Mouse (Mus musculus) hindbrain, embryonic 16.5 days (tissue): ENCODE data around the gene Neu3. TPM values are rescaled to one million over a fixed set of nuclear protein-coding genes. Genes with fewer than 3 reads are reported as not detected.

Experiments
- ATAC-seq: fragments of 200-750 bp; cut with Nextera tagmentation; 2 replicates; pipeline ENCODE4 v1.8.0; 2017; ENCODE audit warnings: moderate TSS enrichment, moderate library complexity
- H3K27ac ChIP-seq: fragments of 300-500 bp; sonication (generic); 2 replicates; pipeline ENCODE4 v1.5.1; 2014; ENCODE audit warnings: low read depth, mild to moderate bottlenecking, control low read depth, low read length, moderate library complexity
- H3K27me3 ChIP-seq: fragments of 300-500 bp; sonication (generic); replicated peaks from 2 replicates; pipeline ENCODE4 v1.6.1; 2014; ENCODE audit warnings: low read length; ENCODE audit not compliant: control insufficient read depth, insufficient read depth
- H3K36me3 ChIP-seq: fragments of 300-500 bp; sonication (generic); 2 replicates; pipeline ENCODE4 v1.6.1; 2014; ENCODE audit warnings: mild to moderate bottlenecking, low read length, moderate library complexity, mixed read lengths; ENCODE audit not compliant: control insufficient read depth, insufficient read depth
- H3K4me1 ChIP-seq: fragments of 300-500 bp; sonication (generic); 2 replicates; pipeline ENCODE4 v1.6.1; 2014; ENCODE audit warnings: low read depth, low read length; ENCODE audit not compliant: control insufficient read depth, insufficient read depth
- H3K4me2 ChIP-seq: fragments of 300-500 bp; sonication (generic); 2 replicates; pipeline ENCODE4 v1.6.1; 2014; ENCODE audit warnings: mild to moderate bottlenecking, low read length, control low read depth, moderate library complexity
- H3K4me3 ChIP-seq: fragments of 300-500 bp; sonication (generic); 2 replicates; pipeline ENCODE4 v1.5.1; 2014; ENCODE audit warnings: mild to moderate bottlenecking, low read length, control low read depth, moderate library complexity
- H3K9ac ChIP-seq: fragments of 300-500 bp; sonication (generic); 2 replicates; pipeline ENCODE4 v1.6.1; 2014; ENCODE audit warnings: low read depth, mild to moderate bottlenecking, control low read depth, low read length, moderate library complexity
- H3K9me3 ChIP-seq: fragments of 300-500 bp; sonication (generic); 2 replicates; pipeline ENCODE4 v1.6.1; 2014; ENCODE audit warnings: mild to moderate bottlenecking, low read length, moderate library complexity; ENCODE audit not compliant: control insufficient read depth
- WGBS: fragments of 180-500 bp; shearing (Covaris S2); extraction: QIAGEN DNeasy Blood & Tissue Kit; methylation state at CpG from one replicate; pipeline ENCODE4 v1.1.7; 2014; 5-methylcytosine and 5-hydroxymethylcytosine counted together
- polyA plus RNA-seq: library from polyadenylated mRNA; unstranded; fragments of >200 nt; fragmentation: Nextera tagmentation; extraction: Ambion mirVana; gene quantifications from 2 replicates; pipeline ENCODE4 v1.2.1, GENCODE M21; 2015

Neu3 gene
- polyA plus RNA-seq, 1 experiment from 2014 or later = 2.8 TPM

DNA sequence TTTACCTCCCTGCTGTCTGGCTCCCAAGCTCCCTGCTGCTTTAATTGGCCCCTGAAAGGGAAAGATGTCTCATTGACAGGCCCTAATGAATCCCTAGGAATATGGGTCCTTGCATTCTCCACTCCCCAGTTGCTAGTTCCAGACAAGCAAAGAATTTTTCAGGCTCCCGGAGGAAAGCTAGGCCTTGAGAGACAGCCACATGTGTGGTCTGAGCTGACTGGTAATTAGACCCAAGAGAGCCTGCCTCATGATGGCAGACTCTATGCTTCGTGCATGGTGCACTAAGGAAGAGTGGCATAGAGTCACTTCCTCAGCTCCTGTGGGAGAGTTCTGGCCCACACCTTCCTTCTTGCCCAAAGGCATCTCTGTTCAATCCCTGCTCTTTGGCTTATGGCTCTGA, 40.3 kb downstream of the Neu3 start:
- Histone ChIP-seq H3K36me3 (no peaks in the 10 kb centered on the region), H3K27ac (no peak overlapping the region), H3K4me3 (no peak overlapping the region), H3K4me1 (no peaks in the 10 kb centered on the region), H3K4me2 (no peak overlapping the region), H3K9ac (no peak overlapping the region), H3K9me3 (no peaks in the 10 kb centered on the region), H3K27me3 (no peaks in the 10 kb centered on the region)
- 20% methylated on average over 2 of the region's 2 CpGs for WGBS
- ATAC-seq = no peak

DNA sequence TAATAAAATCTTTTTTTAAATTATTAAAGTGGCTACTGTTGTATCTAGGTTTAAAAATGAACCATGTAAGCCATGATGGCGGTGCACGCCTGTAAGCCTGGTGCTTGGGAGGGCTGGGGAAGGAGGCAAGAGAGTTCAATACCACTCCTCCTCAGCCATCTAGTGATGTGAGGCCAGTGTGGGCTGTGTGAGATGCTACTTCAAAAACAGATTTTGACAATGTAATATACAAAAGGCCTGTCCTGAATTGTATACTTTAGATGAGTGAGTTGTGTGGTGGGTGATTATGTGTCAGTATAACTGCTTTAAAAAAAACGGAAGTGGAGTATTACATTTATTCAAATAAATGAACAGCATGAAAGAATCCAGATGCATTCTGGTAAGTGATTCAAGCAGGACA, 41.4 kb downstream of the Neu3 start:
- no peak overlapping the region for H3K4me3 ChIP-seq
- H3K4me1 ChIP-seq = no peaks in the 10 kb centered on the region
- WGBS = 73% methylated on average over 3 of the region's 3 CpGs
- H3K27ac ChIP-seq = no peak overlapping the region
- H3K9ac ChIP-seq = no peak overlapping the region
- H3K27me3 ChIP-seq = no peaks in the 10 kb centered on the region
- H3K4me2 ChIP-seq = no peak overlapping the region
- no peaks in the 10 kb centered on the region for H3K9me3 ChIP-seq
- H3K36me3 ChIP-seq = no peaks in the 10 kb centered on the region
- no peak for ATAC-seq

DNA sequence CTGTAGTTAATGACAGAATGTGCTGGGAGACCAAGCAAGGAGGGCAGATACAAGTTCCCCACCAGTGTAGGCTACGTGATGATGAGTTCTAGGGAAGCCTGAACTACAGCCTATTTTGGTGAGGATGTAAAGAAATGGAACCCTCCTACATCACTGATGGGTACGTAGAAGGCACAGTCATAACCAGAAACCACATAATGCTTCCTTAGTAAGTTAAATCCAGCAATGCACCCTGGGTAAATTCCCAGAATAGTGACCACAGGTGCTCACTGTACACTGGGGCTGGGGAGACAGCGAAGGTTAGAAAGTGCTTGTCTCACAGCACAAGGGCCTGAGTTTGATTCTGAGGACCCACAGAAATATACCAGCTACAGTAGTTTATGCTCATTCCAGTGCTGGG, 42.7 kb downstream of the Neu3 start:
- WGBS = 86% methylated on average over 3 of the region's 3 CpGs
- H3K27ac ChIP-seq = no peak overlapping the region
- no peak overlapping the region for H3K4me2 ChIP-seq
- H3K9me3 ChIP-seq = no peaks in the 10 kb centered on the region
- no peaks in the 10 kb centered on the region for H3K27me3 ChIP-seq
- no peaks in the 10 kb centered on the region for H3K4me1 ChIP-seq
- no peak overlapping the region for H3K9ac ChIP-seq
- no peak for ATAC-seq
- no peak overlapping the region for H3K4me3 ChIP-seq
- H3K36me3 ChIP-seq = no peaks in the 10 kb centered on the region

DNA sequence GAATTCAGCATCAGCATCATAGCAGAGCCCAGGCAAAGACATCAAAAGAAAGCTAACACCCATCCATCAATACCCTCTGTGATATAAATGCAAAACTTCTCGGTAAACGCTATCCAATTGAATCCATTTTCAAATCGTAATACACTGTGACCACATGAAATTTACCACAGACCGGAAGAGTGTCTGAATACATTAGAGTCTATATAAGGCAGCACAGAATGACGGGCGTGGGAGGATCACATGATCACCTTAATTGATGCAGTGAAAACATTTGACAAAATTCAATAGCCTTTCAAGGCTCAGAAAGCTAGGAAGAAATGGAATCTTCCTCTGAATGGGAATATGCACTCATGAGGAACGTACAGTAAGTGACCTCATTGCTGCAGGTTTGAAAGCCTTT, 44.8 kb downstream of the Neu3 start:
- no peaks in the 10 kb centered on the region for H3K27me3 ChIP-seq
- no peak for ATAC-seq
- H3K9ac ChIP-seq = no peak overlapping the region
- no peak overlapping the region for H3K4me3 ChIP-seq
- 75% methylated on average over 7 of the region's 7 CpGs for WGBS
- no peaks in the 10 kb centered on the region for H3K4me1 ChIP-seq
- no peaks in the 10 kb centered on the region for H3K36me3 ChIP-seq
- no peak overlapping the region for H3K27ac ChIP-seq
- H3K9me3 ChIP-seq = no peaks in the 10 kb centered on the region
- no peak overlapping the region for H3K4me2 ChIP-seq

DNA sequence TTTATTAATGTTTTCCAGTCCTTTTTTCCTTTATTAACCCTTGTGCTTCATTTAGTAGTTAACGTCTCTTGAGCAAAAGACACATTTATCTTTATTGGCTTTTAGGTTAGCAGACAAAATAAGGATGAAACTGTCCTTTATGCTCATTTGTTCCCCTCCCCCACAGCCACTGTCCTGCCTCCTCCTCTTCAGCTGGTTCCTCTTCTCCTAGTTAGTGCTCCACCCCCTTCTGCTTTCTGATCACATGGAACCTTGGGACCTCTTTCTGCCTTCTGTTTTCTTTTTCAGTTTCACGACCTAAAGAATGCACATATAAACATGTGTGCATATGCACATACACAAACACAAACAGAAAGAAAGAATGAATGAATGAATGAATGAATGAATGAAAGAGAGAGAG, 46.3 kb downstream of the Neu3 start:
- no peaks in the 10 kb centered on the region for H3K4me1 ChIP-seq
- H3K4me2 ChIP-seq = no peak overlapping the region
- no peak overlapping the region for H3K27ac ChIP-seq
- no peaks in the 10 kb centered on the region for H3K27me3 ChIP-seq
- no peak for ATAC-seq
- no peaks in the 10 kb centered on the region for H3K9me3 ChIP-seq
- no peaks in the 10 kb centered on the region for H3K36me3 ChIP-seq
- no peak overlapping the region for H3K9ac ChIP-seq
- H3K4me3 ChIP-seq = no peak overlapping the region
- WGBS = 77% methylated on average over 2 of the region's 2 CpGs

DNA sequence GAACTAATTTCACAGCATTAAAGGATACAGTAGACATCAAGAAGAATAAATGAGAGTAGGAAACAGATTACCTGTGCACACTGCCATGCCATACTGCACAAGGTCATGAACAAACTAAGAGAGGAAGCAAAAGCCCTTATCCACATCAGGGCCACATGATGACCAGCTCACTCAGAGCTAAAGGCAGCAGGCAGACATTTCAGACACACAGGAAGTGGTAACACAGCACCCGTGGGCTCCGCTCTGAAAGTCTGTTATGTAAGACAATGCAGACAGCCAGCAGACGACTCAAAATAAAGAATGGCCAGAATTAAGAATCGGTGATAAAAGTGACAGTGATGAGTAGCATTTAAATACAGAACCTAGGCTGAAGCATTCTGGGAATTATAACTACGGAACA, 46.8 kb downstream of the Neu3 start:
- Histone ChIP-seq H3K36me3 (no peaks in the 10 kb centered on the region), H3K4me1 (no peaks in the 10 kb centered on the region), H3K4me2 (no peak overlapping the region), H3K9me3 (no peaks in the 10 kb centered on the region), H3K27ac (no peak overlapping the region), H3K4me3 (no peak overlapping the region), H3K9ac (no peak overlapping the region), H3K27me3 (no peaks in the 10 kb centered on the region)
- 72% methylated on average over 5 of the region's 5 CpGs for WGBS
- no peak for ATAC-seq

DNA sequence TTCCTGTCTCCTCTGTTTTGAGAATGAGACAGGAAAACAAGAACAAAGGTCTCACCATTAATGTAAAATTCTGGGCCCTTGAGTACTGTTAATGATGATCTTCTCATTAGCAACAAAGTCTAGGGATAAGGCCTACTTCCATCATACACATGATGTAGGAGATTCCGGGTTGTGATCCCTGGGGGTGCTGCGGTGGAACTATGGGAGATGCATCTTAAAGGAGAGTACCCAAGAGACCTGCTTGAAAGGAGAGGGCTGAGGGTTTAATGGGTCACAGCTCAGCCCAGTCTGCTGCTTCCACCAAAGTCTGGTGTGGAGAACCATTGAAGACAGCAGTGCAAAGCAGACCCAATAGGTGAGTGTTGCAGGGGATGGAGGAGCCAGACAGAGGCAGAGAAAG, 65.0 kb downstream of the Neu3 start, which contains the start of gene Olfr521:
Gene Olfr521 (plus strand): TSS at position 301 of the 400 bp plus-strand sequence.
- no peaks in the 10 kb centered on the region for H3K4me1 ChIP-seq
- no peaks in the 10 kb centered on the region for H3K36me3 ChIP-seq
- no peak within 1 kb of the TSS for H3K4me3 ChIP-seq
- no peak within 1 kb of the TSS for H3K4me2 ChIP-seq
- no peak for ATAC-seq
- 93% methylated on average over 2 of the region's 2 CpGs for WGBS
- peaks cover 6% of the 10 kb centered on the region; the same call in 1 of the 2 replicates for H3K9me3 ChIP-seq
- no peaks in the 10 kb centered on the region for H3K27me3 ChIP-seq
- no peak within 1 kb of the TSS for H3K27ac ChIP-seq
- H3K9ac ChIP-seq = no peak within 1 kb of the TSS

Other genes starting within 250 kb of the Neu3 start
- gene Tpbgl, start 201.3 kb downstream of the Neu3 start, polyA plus RNA-seq = 2.2 and 2.7 TPM in 2 replicates
- gene Slco2b1, start 117.1 kb downstream of the Neu3 start, polyA plus RNA-seq = 6.7 and 7.5 TPM in 2 replicates
- gene Olfr520, start 98.1 kb downstream of the Neu3 start, polyA plus RNA-seq = not detected in 2 replicates
- gene Olfr521, start 64.9 kb downstream of the Neu3 start, polyA plus RNA-seq = not detected in 2 replicates
- 0.81 and 1.2 TPM in 2 replicates for gene Xrra1, start 30.7 kb upstream of the Neu3 start, polyA plus RNA-seq
- gene Spcs2, start 35.0 kb upstream of the Neu3 start, polyA plus RNA-seq = 286 and 290 TPM in 2 replicates
- gene Rnf169, start 152.0 kb upstream of the Neu3 start, polyA plus RNA-seq = 4.1 and 4.2 TPM in 2 replicates
- 0.88 and 1.1 TPM in 2 replicates for gene Chrdl2, start 177.8 kb upstream of the Neu3 start, polyA plus RNA-seq